Mouse (Mus musculus): ENCODE measurements around the gene C3.

DNA sequence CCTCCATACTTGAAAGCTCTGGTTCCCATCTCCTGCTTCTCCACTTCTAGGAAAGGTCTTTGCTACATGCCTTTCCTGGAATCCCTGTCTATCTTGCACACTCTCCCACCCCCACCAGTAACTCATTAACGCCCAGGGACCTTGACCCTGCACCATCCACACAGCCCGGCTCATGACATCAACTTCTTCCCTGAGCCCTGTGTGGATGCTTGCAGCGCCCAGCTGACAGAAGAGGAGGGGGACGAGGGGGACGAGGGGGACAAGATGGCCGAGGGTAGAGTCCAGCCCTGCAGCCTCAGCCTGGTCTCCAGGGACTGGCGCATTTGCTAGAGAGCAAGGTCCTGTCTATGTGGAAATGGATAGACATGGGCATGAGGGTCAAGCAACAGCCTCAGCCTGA lies 5.1 kb upstream of the C3 start:
- no peak for TF ChIP-seq HCFC1 (IDR thresholded peaks at IDR 0.05; ENCODE audit: borderline replicate concordance, insufficient read depth, low read length)
- no peak for TF ChIP-seq CHD2 (IDR thresholded peaks at IDR 0.05; ENCODE audit: low read depth, low read length)
- TF ChIP-seq ZC3H11A (IDR thresholded peaks at IDR 0.05; ENCODE audit: borderline replicate concordance, low read depth, low read length), result no peak
